Mouse (Mus musculus): Measurements from ENCODE around the gene Apba2.

- no peak for TF ChIP-seq CTCF (IDR thresholded peaks at IDR 0.05; ENCODE audit: low read depth, low read length)
- no peak for TF ChIP-seq GATA1 (IDR thresholded peaks at IDR 0.05; ENCODE audit: borderline replicate concordance, low read length)
- no peak for TF ChIP-seq GATA2 (IDR thresholded peaks at IDR 0.05; ENCODE audit: borderline replicate concordance, low read depth, low read length)
- no peak for TF ChIP-seq POLR2AphosphoS5 (IDR thresholded peaks at IDR 0.05; ENCODE audit: insufficient replicate concordance, low read depth, low read length)
- no peak for TF ChIP-seq TAL1 (conservative IDR thresholded peaks at IDR 0.05; ENCODE audit: low read depth, low read length)
Measured at GRCm38 (mm10) chr7:64583670-64584121, 82.2 kb downstream of the Apba2 start.

All from G1E (cell line).